In genomic region chr6:115946389-115946788, GRCm38 (mm10) we compare ENCODE assay signal across 1 mouse cellular context.
TF ChIP-seq lines count a peak whose summit lies in the region.

No protein-coding gene starts in this region.

TF ChIP-seq in MEL, 35 proteins besides CTCF, POLR2A, EP300 and RAD21 (continued from another document):
- TF ChIP-seq BHLHE40 (IDR thresholded peaks at IDR 0.05; ENCODE audit: borderline replicate concordance, low read depth, low read length): peak; percentile 67; the same call in 1 of the 2 replicates
- no peak for TF ChIP-seq GABPA (IDR thresholded peaks at IDR 0.05; ENCODE audit: low read depth, low read length)
- TF ChIP-seq MYB (IDR thresholded peaks at IDR 0.05; ENCODE audit: low read depth, low read length): no peak
